Mouse (Mus musculus) macrophage (primary cell): ENCODE measurements around the gene Arl6. TPM values are rescaled to one million over a fixed set of nuclear protein-coding genes. Genes with fewer than 3 reads are reported as not detected.

Experiments used
- H3K27ac ChIP-seq: fragments of 350-480 bp; formaldehyde crosslinking; 2 replicates; pipeline ENCODE4 v1.9.0; 2021
- H3K36me3 ChIP-seq: fragments of 350-480 bp; formaldehyde crosslinking; 2 replicates; pipeline ENCODE4 v1.9.0; 2021; ENCODE audit errors: inconsistent target
- H3K4me3 ChIP-seq: fragments of 350-480 bp; formaldehyde crosslinking; 2 replicates; pipeline ENCODE4 v1.9.0; 2021; ENCODE audit errors: inconsistent target
- H3K79me2 ChIP-seq: fragments of 350-480 bp; formaldehyde crosslinking; 2 replicates; pipeline ENCODE4 v1.9.0; 2021; ENCODE audit errors: inconsistent target
- WGBS: methylation state at CpG from one replicate; pipeline ENCODE4 v1.1.7; 2026; ENCODE audit warnings: inconsistent platforms; ENCODE audit not compliant: missing documents; 5-methylcytosine and 5-hydroxymethylcytosine counted together
- polyA plus RNA-seq: library from polyadenylated mRNA; stranded (reverse); fragments of 250-400 nt; gene quantifications from 3 replicates; pipeline ENCODE4 v1.2.4, GENCODE M21; 2018; ENCODE audit warnings: inconsistent platforms

Arl6 gene
- polyA plus RNA-seq, 1 experiment from 2014 or later, result 5.2 TPM

GRCm38 (mm10) chr16:59569837-59570236 lies 69.4 kb downstream of the Arl6 start:
- Histone ChIP-seq H3K36me3 (0 out of 2 replicates have a peak, but pooled peaks cover 5% of the 10 kb centered on the region), H3K4me3 (no peak overlapping the region), H3K79me2 (peaks cover 37% of the 10 kb centered on the region; the same call in 1 of the 2 replicates), H3K27ac (no peak overlapping the region)
- 91% methylated on average over 8 of the region's 8 CpGs for WGBS

DNA sequence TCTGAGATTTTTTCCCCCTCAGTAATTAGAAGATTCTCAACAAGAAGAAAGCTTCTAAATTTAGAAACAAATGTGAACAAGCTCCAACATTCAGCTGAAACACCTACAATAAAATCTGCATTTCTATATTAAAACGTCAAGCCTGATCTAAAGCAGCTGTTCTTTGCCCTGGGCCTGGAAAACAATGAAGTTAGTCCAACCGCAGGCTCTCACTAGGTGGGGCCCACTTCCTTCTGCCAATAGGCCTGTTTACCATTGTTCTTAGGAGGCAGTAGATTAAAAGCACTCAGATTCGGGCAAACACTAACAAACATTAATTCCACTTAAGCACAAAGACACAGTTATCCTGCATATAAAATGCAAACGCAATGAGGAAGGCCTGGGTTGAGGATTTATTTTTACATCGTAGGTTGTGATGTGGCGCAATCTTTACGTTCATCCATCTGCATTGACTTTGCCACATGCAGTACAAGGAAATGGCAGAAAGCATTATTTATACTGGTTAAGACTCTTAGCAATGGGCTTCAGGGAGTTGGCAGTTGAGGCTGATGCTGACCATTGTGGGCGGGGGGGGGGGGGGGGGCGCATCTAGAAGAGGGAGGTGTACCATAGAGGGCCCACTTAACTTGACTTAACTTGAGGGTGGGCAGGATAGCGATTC lies 71.3 kb downstream of the Arl6 start:
- Histone ChIP-seq H3K27ac (no peak overlapping the region), H3K79me2 (peaks cover 34% of the 10 kb centered on the region; the same call in 1 of the 2 replicates), H3K4me3 (no peak overlapping the region), H3K36me3 (peaks cover 9% of the 10 kb centered on the region; the same call in 1 of the 2 replicates)
- 47% methylated on average over 8 of the region's 10 CpGs for WGBS

- Histone ChIP-seq H3K36me3 (peaks cover 9% of the 10 kb centered on the region; the same call in 1 of the 2 replicates), H3K4me3 (no peak overlapping the region), H3K27ac (no peak overlapping the region), H3K79me2 (peaks cover 34% of the 10 kb centered on the region; the same call in 1 of the 2 replicates)
- WGBS, result 99% methylated on average over 4 of the region's 4 CpGs
Observed at GRCm38 (mm10) chr16:59566437-59566836, 72.8 kb downstream of the Arl6 start.

DNA sequence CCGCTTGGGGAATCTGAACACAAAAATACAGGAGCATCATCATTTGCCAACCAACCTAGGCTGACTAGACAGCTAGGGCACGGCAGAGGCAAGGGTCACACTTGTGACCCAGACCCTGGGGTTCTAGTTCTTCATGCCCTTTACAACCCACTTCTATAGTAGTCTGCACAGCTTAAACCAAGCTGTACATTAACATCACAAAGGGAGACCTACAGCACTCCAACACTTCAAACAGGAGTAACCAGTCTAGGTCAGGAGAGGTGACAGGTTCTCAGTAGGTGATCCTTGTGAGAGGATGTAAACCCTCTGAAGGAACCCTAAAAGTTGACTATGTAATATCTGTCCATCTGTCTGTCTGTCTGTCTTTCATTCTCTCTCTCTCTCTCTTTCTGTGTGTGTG lies 73.6 kb downstream of the Arl6 start:
- no peak overlapping the region for H3K4me3 ChIP-seq
- WGBS, result 100% methylated on average over 2 of the region's 2 CpGs
- H3K27ac ChIP-seq, result no peak overlapping the region
- peaks cover 34% of the 10 kb centered on the region; the same call in 1 of the 2 replicates for H3K79me2 ChIP-seq
- peaks cover 9% of the 10 kb centered on the region; the same call in 1 of the 2 replicates for H3K36me3 ChIP-seq

- Histone ChIP-seq H3K4me3 (no peak overlapping the region), H3K79me2 (peaks cover 21% of the 10 kb centered on the region; the same call in 1 of the 2 replicates)
- 84% methylated on average over 5 of the region's 5 CpGs for WGBS
Observed at GRCm38 (mm10) chr16:59564025-59564424, 75.2 kb downstream of the Arl6 start.

More at GRCm38 (mm10) chr16:59564025-59564424, 75.2 kb downstream of the Arl6 start:
- H3K36me3 ChIP-seq, result peaks cover 9% of the 10 kb centered on the region; the same call in 1 of the 2 replicates
- H3K27ac ChIP-seq, result no peak overlapping the region

Other genes with a start within 250 kb of the Arl6 start
- not detected in 3 replicates for gene Gabrr3, start 232.1 kb downstream of the Arl6 start, polyA plus RNA-seq
- gene Riox2, start 167.6 kb downstream of the Arl6 start, polyA plus RNA-seq, result 16.2 to 32.5 TPM (median 30.8 TPM) in 3 replicates
- 10.0 to 23.3 TPM (median 12.1 TPM) in 3 replicates for gene Crybg3, start 38.4 kb downstream of the Arl6 start, polyA plus RNA-seq